Mouse (Mus musculus): Measurements from ENCODE around the gene Spock1.

GRCm38 (mm10) chr13:57809603-57810002, 98.5 kb downstream of the Spock1 start:
- TF ChIP-seq CTCF (IDR thresholded peaks at IDR 0.05; ENCODE audit: control insufficient read depth, insufficient read depth, insufficient read length) (no peak), MYOD1 (IDR thresholded peaks at IDR 0.05; ENCODE audit: control insufficient read depth, insufficient read length, low read depth) (no peak), MAX (IDR thresholded peaks at IDR 0.05) (no peak)
